Mouse (Mus musculus) neural tube, embryonic 13.5 days (tissue): ENCODE measurements around the gene Rreb1. TPM values are rescaled to one million over a fixed set of nuclear protein-coding genes. Genes with fewer than 3 reads are reported as not detected.
A peak's percentile ranks its signal among the peaks of the same experiment; 100 is the strongest.

Experiments
- ATAC-seq: fragments of 200-750 bp; cut with Nextera tagmentation; 2 replicates; pipeline ENCODE4 v1.8.0; 2017; ENCODE audit warnings: low read depth, mild to moderate bottlenecking, moderate TSS enrichment, moderate library complexity
- H3K27ac ChIP-seq: fragments of 300-500 bp; sonication (generic); replicated peaks from 2 replicates; pipeline ENCODE4 v1.5.1; 2015; ENCODE audit warnings: moderate library complexity, mild to moderate bottlenecking, inconsistent platforms
- H3K27me3 ChIP-seq: fragments of 300-500 bp; sonication (generic); 2 replicates; pipeline ENCODE4 v1.6.1; 2015; ENCODE audit warnings: mild to moderate bottlenecking, inconsistent platforms
- H3K36me3 ChIP-seq: fragments of 300-500 bp; sonication (generic); 2 replicates; pipeline ENCODE4 v1.6.1; 2015; ENCODE audit warnings: mild to moderate bottlenecking, inconsistent platforms
- H3K4me1 ChIP-seq: fragments of 300-500 bp; sonication (generic); replicated peaks from 2 replicates; pipeline ENCODE4 v1.6.1; 2015; ENCODE audit warnings: inconsistent platforms
- H3K4me2 ChIP-seq: fragments of 300-500 bp; sonication (generic); 2 replicates; pipeline ENCODE4 v1.6.1; 2015; ENCODE audit warnings: inconsistent platforms, mild to moderate bottlenecking, moderate library complexity
- H3K4me3 ChIP-seq: fragments of 300-500 bp; sonication (generic); 2 replicates; pipeline ENCODE4 v1.5.1; 2015; ENCODE audit warnings: mild to moderate bottlenecking, inconsistent platforms
- H3K9ac ChIP-seq: fragments of 300-500 bp; sonication (generic); 2 replicates; pipeline ENCODE4 v1.6.1; 2015; ENCODE audit warnings: moderate library complexity, mild to moderate bottlenecking, inconsistent platforms
- H3K9me3 ChIP-seq: fragments of 300-500 bp; sonication (generic); 2 replicates; pipeline ENCODE4 v1.6.1; 2016; ENCODE audit warnings: inconsistent platforms
- WGBS: fragments of 180-500 bp; shearing (Covaris S2); methylation state at CpG from one replicate; pipeline ENCODE4 v1.1.7; 2015; 5-methylcytosine and 5-hydroxymethylcytosine counted together
- polyA plus RNA-seq: library from polyadenylated mRNA; unstranded; fragments of >200 nt; fragmentation: Nextera tagmentation; extraction: Ambion mirVana; gene quantifications from 2 replicates; pipeline ENCODE4 v1.2.1, GENCODE M21; 2015

The Rreb1 gene
- polyA plus RNA-seq, 1 experiment from 2014 or later: 2.7 TPM

GRCm38 (mm10) chr13:37848438-37848837, 70.2 kb downstream of the Rreb1 start:
- Histone ChIP-seq H3K9me3 (no peaks in the 10 kb centered on the region), H3K4me3 (no peak overlapping the region), H3K4me2 (no peak overlapping the region), H3K27ac (no peak overlapping the region), H3K9ac (no peak overlapping the region), H3K4me1 (0 out of 2 replicates have a peak, but pooled peaks cover 9% of the 10 kb centered on the region), H3K36me3 (no peaks in the 10 kb centered on the region), H3K27me3 (no peaks in the 10 kb centered on the region)
- no peak for ATAC-seq
- 80% methylated on average over 5 of the region's 5 CpGs for WGBS

GRCm38 (mm10) chr13:37851617-37852016, 73.4 kb downstream of the Rreb1 start:
- Histone ChIP-seq H3K36me3 (no peaks in the 10 kb centered on the region), H3K9me3 (no peaks in the 10 kb centered on the region), H3K27me3 (0 out of 2 replicates have a peak, but pooled peaks cover 7% of the 10 kb centered on the region), H3K4me1 (peaks cover 23% of the 10 kb centered on the region), H3K4me2 (no peak overlapping the region), H3K4me3 (no peak overlapping the region), H3K9ac (no peak overlapping the region), H3K27ac (no peak overlapping the region)
- no peak for ATAC-seq
- WGBS: 78% methylated on average over 5 of the region's 5 CpGs

- Histone ChIP-seq H3K4me1 (peaks cover 21% of the 10 kb centered on the region), H3K4me3 (no peak overlapping the region), H3K36me3 (no peaks in the 10 kb centered on the region), H3K9me3 (no peaks in the 10 kb centered on the region), H3K27ac (no peak overlapping the region), H3K27me3 (0 out of 2 replicates have a peak, but pooled peaks cover 7% of the 10 kb centered on the region), H3K4me2 (no peak overlapping the region), H3K9ac (no peak overlapping the region)
- no peak for ATAC-seq
- 90% methylated on average over 3 of the region's 3 CpGs for WGBS
Observed at GRCm38 (mm10) chr13:37852850-37853249, 74.7 kb downstream of the Rreb1 start.

GRCm38 (mm10) chr13:37853441-37853840, 75.2 kb downstream of the Rreb1 start:
- Histone ChIP-seq H3K4me2 (no peak overlapping the region), H3K9ac (no peak overlapping the region), H3K27me3 (0 out of 2 replicates have a peak, but pooled peaks cover 7% of the 10 kb centered on the region), H3K36me3 (no peaks in the 10 kb centered on the region), H3K4me3 (no peak overlapping the region), H3K27ac (no peak overlapping the region), H3K4me1 (peaks cover 27% of the 10 kb centered on the region), H3K9me3 (no peaks in the 10 kb centered on the region)
- ATAC-seq: no peak
- 56% methylated on average over 4 of the region's 4 CpGs for WGBS

- Histone ChIP-seq H3K4me1 (peaks cover 30% of the 10 kb centered on the region), H3K9ac (peak overlapping the region; percentile 22; the same call in 1 of the 2 replicates), H3K27me3 (0 out of 2 replicates have a peak, but pooled peaks cover 7% of the 10 kb centered on the region), H3K4me3 (peak overlapping the region; percentile 21), H3K4me2 (peak overlapping the region; percentile 50), H3K9me3 (no peaks in the 10 kb centered on the region), H3K36me3 (no peaks in the 10 kb centered on the region), H3K27ac (no peak overlapping the region; the same call in 1 of the 2 replicates)
- ATAC-seq: no peak
- 2% methylated on average over 14 of the region's 14 CpGs for WGBS
Observed at GRCm38 (mm10) chr13:37854031-37854431, 75.8 kb downstream of the Rreb1 start.

- 0 out of 2 replicates have a peak, but pooled peaks cover 7% of the 10 kb centered on the region for H3K27me3 ChIP-seq
- H3K9ac ChIP-seq: peak overlapping the region; percentile 22; the same call in 1 of the 2 replicates
- H3K27ac ChIP-seq: 0 out of 2 replicates have a peak overlapping the region, but pooled peaks have one; percentile 10
- H3K9me3 ChIP-seq: no peaks in the 10 kb centered on the region
- peak overlapping the region; percentile 21 for H3K4me3 ChIP-seq
- H3K4me1 ChIP-seq: peaks cover 30% of the 10 kb centered on the region
- peak overlapping the region; percentile 50 for H3K4me2 ChIP-seq
- H3K36me3 ChIP-seq: no peaks in the 10 kb centered on the region
- 20% methylated on average over 14 of the region's 14 CpGs for WGBS
- no peak for ATAC-seq
Observed at GRCm38 (mm10) chr13:37854455-37855220, 76.4 kb downstream of the Rreb1 start.

- no peak for ATAC-seq
- Histone ChIP-seq H3K4me2 (no peak overlapping the region), H3K4me3 (no peak overlapping the region), H3K4me1 (peaks cover 30% of the 10 kb centered on the region), H3K27me3 (0 out of 2 replicates have a peak, but pooled peaks cover 7% of the 10 kb centered on the region), H3K27ac (no peak overlapping the region), H3K9ac (no peak overlapping the region), H3K36me3 (no peaks in the 10 kb centered on the region), H3K9me3 (no peaks in the 10 kb centered on the region)
- 64% methylated on average over 3 of the region's 3 CpGs for WGBS
Observed at GRCm38 (mm10) chr13:37855221-37855757, 77.1 kb downstream of the Rreb1 start.

GRCm38 (mm10) chr13:37855765-37856164, 77.6 kb downstream of the Rreb1 start:
- Histone ChIP-seq H3K4me3 (no peak overlapping the region), H3K9me3 (no peaks in the 10 kb centered on the region), H3K27me3 (0 out of 2 replicates have a peak, but pooled peaks cover 7% of the 10 kb centered on the region), H3K9ac (no peak overlapping the region), H3K4me1 (peaks cover 30% of the 10 kb centered on the region), H3K27ac (no peak overlapping the region), H3K4me2 (no peak overlapping the region), H3K36me3 (no peaks in the 10 kb centered on the region)
- ATAC-seq: no peak

GRCm38 (mm10) chr13:37856537-37856936, 78.3 kb downstream of the Rreb1 start:
- Histone ChIP-seq H3K4me3 (no peak overlapping the region), H3K36me3 (no peaks in the 10 kb centered on the region), H3K4me1 (peaks cover 34% of the 10 kb centered on the region), H3K9ac (no peak overlapping the region), H3K9me3 (no peaks in the 10 kb centered on the region), H3K4me2 (peak overlapping the region; percentile 94; the same call in 1 of the 2 replicates), H3K27ac (no peak overlapping the region), H3K27me3 (0 out of 2 replicates have a peak, but pooled peaks cover 7% of the 10 kb centered on the region)
- WGBS: 59% methylated on average over 2 of the region's 2 CpGs
- ATAC-seq: no peak

GRCm38 (mm10) chr13:37857284-37858065, 79.3 kb downstream of the Rreb1 start:
- peak overlapping the region; percentile 80 for H3K9ac ChIP-seq
- H3K27me3 ChIP-seq: 0 out of 2 replicates have a peak, but pooled peaks cover 7% of the 10 kb centered on the region
- H3K27ac ChIP-seq: peak overlapping the region; percentile 28; the same call in 1 of the 2 replicates
- H3K4me1 ChIP-seq: peaks cover 43% of the 10 kb centered on the region
- no peaks in the 10 kb centered on the region for H3K9me3 ChIP-seq
- H3K4me3 ChIP-seq: peak overlapping the region; percentile 74
- H3K4me2 ChIP-seq: peak overlapping the region; percentile 94
- H3K36me3 ChIP-seq: no peaks in the 10 kb centered on the region
- under 1% methylated on average over 59 of the region's 59 CpGs for WGBS
- peak; percentile 94 for ATAC-seq

- peaks cover 49% of the 10 kb centered on the region for H3K4me1 ChIP-seq
- peak overlapping the region; percentile 28; the same call in 1 of the 2 replicates for H3K27ac ChIP-seq
- H3K27me3 ChIP-seq: 0 out of 2 replicates have a peak, but pooled peaks cover 7% of the 10 kb centered on the region
- no peaks in the 10 kb centered on the region for H3K9me3 ChIP-seq
- peak; percentile 44 for ATAC-seq
- H3K4me2 ChIP-seq: peak overlapping the region; percentile 94
- no peaks in the 10 kb centered on the region for H3K36me3 ChIP-seq
- peak overlapping the region; percentile 80 for H3K9ac ChIP-seq
- peak overlapping the region; percentile 74 for H3K4me3 ChIP-seq
- WGBS: 8% methylated on average over 19 of the region's 19 CpGs
Observed at GRCm38 (mm10) chr13:37858066-37858501, 79.9 kb downstream of the Rreb1 start.
